Mouse (Mus musculus): ENCODE data around the gene Rcc2.

GRCm38 (mm10) chr4:140689873-140690655, 10.3 kb upstream of the Rcc2 start:
- no peak for TF ChIP-seq CTCF (IDR thresholded peaks at IDR 0.05; ENCODE audit: low read depth)
- no peak for TF ChIP-seq EP300 (optimal IDR thresholded peaks at IDR 0.05)
